Mouse (Mus musculus): ENCODE measurements at regions not wholly inside any gene's neighbourhood (a gene's known extent, or its start where the extent isn't known, plus 50 kb on each side); places are given as distances from the start of the nearest gene placed in this dataset.

DNA sequence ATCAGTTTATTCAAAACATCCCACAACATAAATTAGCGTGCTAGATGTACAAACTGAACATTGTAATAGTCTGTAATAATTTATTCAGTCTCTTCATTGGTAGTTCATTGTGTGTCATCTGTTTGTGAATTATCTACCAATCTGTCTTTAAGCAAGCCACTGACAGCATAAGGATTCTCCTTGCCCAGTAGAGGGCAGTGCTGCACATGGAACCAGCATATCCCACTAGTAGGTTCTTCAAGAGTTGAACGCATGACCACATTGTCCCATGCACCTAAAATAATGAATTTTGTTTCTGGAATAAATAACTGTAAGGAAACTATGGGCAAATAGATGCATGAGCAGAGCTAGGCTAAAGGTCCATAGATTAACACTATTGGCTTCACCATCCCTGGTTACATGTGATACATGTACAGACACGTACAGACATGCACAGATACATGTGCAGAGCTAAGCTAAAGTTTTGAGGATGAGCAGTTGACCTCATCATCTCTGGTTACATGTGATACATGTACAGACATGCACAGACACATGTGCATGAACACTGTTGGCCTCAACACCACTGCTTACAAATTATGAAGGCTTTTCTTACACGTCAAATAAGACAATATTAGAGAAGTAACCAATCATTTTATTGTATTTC, 143.0 kb upstream of the Ctnnd2 start:
- no peaks in the 10 kb centered on the region for H3K9me3 ChIP-seq
- H3K9ac ChIP-seq = no peak overlapping the region

GRCm38 (mm10) chr15:30035367-30035766, 137.0 kb upstream of the Ctnnd2 start:
- H3K4me3 ChIP-seq (replicated peaks) = no peak overlapping the region
- H3K27me3 ChIP-seq (replicated peaks) = no peaks in the 10 kb centered on the region
- no peak overlapping the region for H3K9ac ChIP-seq
- no peak for ATAC-seq
- H3K9me3 ChIP-seq = no peaks in the 10 kb centered on the region
- no peak overlapping the region for H3K27ac ChIP-seq
- 89% methylated on average over 2 of the region's 2 CpGs for WGBS
- H3K4me1 ChIP-seq (replicated peaks) = no peaks in the 10 kb centered on the region
- H3K4me2 ChIP-seq (replicated peaks) = no peak overlapping the region
- H3K36me3 ChIP-seq = no peaks in the 10 kb centered on the region

More for the DNA sequence above, 143.0 kb upstream of the Ctnnd2 start:
- ATAC-seq = no peak
- no peak overlapping the region for H3K4me3 ChIP-seq (replicated peaks)
- H3K4me2 ChIP-seq (replicated peaks) = no peak overlapping the region
- WGBS = 68% methylated on average over 4 of the region's 4 CpGs
- H3K4me1 ChIP-seq (replicated peaks) = no peaks in the 10 kb centered on the region
- no peak overlapping the region for H3K27ac ChIP-seq
- H3K36me3 ChIP-seq = no peaks in the 10 kb centered on the region
- H3K27me3 ChIP-seq (replicated peaks) = no peaks in the 10 kb centered on the region

- H3K4me1 ChIP-seq (replicated peaks) = no peaks in the 10 kb centered on the region
- no peaks in the 10 kb centered on the region for H3K27me3 ChIP-seq (replicated peaks)
- no peak overlapping the region for H3K9ac ChIP-seq
- H3K36me3 ChIP-seq = no peaks in the 10 kb centered on the region
- H3K4me2 ChIP-seq (replicated peaks) = no peak overlapping the region
- H3K9me3 ChIP-seq = no peaks in the 10 kb centered on the region
- 54% methylated on average over 5 of the region's 5 CpGs for whole genome bisulfite sequencing
- no peak overlapping the region for H3K27ac ChIP-seq
- 0 out of 2 replicates have a peak, but pooled peaks have one; percentile 49 for ATAC-seq
- no peak overlapping the region for H3K4me3 ChIP-seq (replicated peaks)
These were observed 121.5 kb upstream of the Ctnnd2 start for GRCm38 (mm10) chr15:30050851-30051250.

DNA sequence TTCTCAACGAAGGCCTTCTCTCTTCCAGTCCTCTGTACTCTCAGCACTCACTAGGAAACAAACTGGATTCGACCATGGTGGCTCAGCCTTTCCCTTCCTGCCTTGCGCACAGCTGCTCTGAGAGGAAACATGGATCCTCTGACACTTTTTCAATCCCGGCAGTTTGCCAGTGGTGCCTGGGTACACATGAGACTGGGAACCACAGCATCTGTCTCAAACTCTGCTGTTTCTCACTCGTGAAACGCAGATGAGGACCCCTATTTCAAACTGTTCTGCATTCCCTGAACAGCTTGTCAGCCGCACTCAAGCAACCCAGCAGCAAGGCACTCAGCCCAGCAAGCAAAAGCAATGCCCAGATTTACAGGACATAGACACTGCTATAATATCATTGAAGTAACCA, 112.6 kb upstream of the Ctnnd2 start:
- H3K27me3 ChIP-seq (replicated peaks) = no peaks in the 10 kb centered on the region
- ATAC-seq = no peak
- no peaks in the 10 kb centered on the region for H3K9me3 ChIP-seq
- H3K4me2 ChIP-seq (replicated peaks) = no peak overlapping the region
- H3K9ac ChIP-seq = no peak overlapping the region
- no peak overlapping the region for H3K27ac ChIP-seq
- H3K4me3 ChIP-seq (replicated peaks) = no peak overlapping the region
- no peaks in the 10 kb centered on the region for H3K4me1 ChIP-seq (replicated peaks)
- no peaks in the 10 kb centered on the region for H3K36me3 ChIP-seq
- WGBS = 78% methylated on average over 7 of the region's 7 CpGs

DNA sequence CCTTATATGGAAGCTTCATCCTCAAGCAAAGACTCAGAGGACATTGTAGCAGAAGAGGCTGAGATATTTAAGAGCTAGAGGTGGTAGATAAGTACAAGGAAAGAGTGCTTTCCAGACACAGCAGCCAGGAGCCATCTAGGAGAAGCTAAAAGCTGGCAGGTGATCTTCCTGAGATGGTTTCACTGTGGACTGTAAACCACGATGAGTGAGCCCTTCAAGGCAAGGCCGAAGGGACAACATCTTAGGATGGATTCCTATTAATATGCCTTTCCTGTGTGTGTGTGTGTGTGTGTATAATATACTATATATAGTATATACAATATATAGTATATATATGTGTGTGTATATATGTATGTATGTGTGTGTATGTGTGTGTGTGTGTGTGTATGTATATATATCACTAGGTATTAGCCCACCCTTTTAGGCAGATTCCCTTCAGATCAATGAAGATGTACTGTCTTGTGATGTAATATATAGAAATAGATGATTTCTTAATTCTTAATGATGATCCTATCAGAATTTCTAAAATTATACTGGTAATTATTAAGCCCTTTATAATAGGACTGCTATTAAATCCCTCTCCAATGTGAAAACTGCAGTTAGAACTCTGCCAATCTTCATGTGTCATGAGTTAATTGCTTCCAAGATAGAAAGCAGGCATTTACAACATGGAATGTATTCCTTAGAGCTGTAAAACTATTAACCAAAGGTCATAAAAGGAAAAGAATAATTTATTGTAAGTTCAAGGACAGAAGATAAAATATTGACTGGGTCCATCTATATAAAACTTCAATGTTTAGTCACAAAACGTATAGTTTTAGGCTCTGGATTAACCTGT, 111.7 kb upstream of the Ctnnd2 start:
- no peak overlapping the region for H3K4me3 ChIP-seq (replicated peaks)
- H3K27me3 ChIP-seq (replicated peaks) = no peaks in the 10 kb centered on the region
- peak; percentile 76 for ATAC-seq
- H3K27ac ChIP-seq = no peak overlapping the region
- H3K9me3 ChIP-seq = no peaks in the 10 kb centered on the region
- 52% methylated on average over 3 of the region's 3 CpGs for WGBS
- no peaks in the 10 kb centered on the region for H3K4me1 ChIP-seq (replicated peaks)
- H3K4me2 ChIP-seq (replicated peaks) = no peak overlapping the region
- H3K9ac ChIP-seq = no peak overlapping the region
- no peaks in the 10 kb centered on the region for H3K36me3 ChIP-seq

GRCm38 (mm10) chr15:30071668-30072067, 100.7 kb upstream of the Ctnnd2 start:
- H3K4me2 ChIP-seq (replicated peaks) = no peak overlapping the region
- no peak for ATAC-seq
- no peak overlapping the region for H3K9ac ChIP-seq
- no peak overlapping the region for H3K27ac ChIP-seq
- no peak overlapping the region for H3K4me3 ChIP-seq (replicated peaks)
- H3K9me3 ChIP-seq = no peaks in the 10 kb centered on the region
- WGBS = 61% methylated on average over 2 of the region's 2 CpGs
- no peaks in the 10 kb centered on the region for H3K27me3 ChIP-seq (replicated peaks)
- no peaks in the 10 kb centered on the region for H3K4me1 ChIP-seq (replicated peaks)
- no peaks in the 10 kb centered on the region for H3K36me3 ChIP-seq

- Histone ChIP-seq H3K9me3 (no peaks in the 10 kb centered on the region), H3K27ac (no peak overlapping the region), H3K9ac (no peak overlapping the region), H3K4me1 (replicated peaks) (no peaks in the 10 kb centered on the region), H3K27me3 (replicated peaks) (no peaks in the 10 kb centered on the region), H3K4me3 (replicated peaks) (no peak overlapping the region), H3K4me2 (replicated peaks) (no peak overlapping the region), H3K36me3 (no peaks in the 10 kb centered on the region)
- 53% methylated on average over 1 of the region's 1 CpGs for WGBS
- no peak for ATAC-seq
These were observed 100.1 kb upstream of the Ctnnd2 start for GRCm38 (mm10) chr15:30072301-30072700.

DNA sequence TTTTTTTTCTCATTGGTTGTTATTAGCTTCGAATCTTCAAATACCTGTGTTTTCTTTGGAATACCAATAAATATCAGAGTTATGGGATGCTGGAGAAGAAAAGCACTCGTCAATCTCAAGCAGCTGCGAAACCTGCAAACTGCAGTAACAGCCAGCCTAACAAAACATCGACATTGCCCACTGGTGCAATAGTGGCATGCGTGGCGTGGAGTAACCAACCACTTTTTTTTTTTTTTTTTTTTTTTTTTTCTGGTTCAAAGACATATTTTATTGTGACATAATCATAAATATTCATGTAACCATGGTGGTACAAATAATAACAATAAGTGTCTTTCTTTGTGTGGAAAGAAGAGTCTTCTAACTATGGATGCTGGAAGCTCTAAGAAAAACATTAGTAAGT, 85.3 kb upstream of the Ctnnd2 start:
- ATAC-seq = no peak
- H3K27ac ChIP-seq = no peak overlapping the region
- H3K4me3 ChIP-seq (replicated peaks) = no peak overlapping the region
- H3K9me3 ChIP-seq = no peaks in the 10 kb centered on the region
- WGBS = 92% methylated on average over 6 of the region's 6 CpGs
- H3K27me3 ChIP-seq (replicated peaks) = no peaks in the 10 kb centered on the region
- H3K9ac ChIP-seq = no peak overlapping the region
- no peaks in the 10 kb centered on the region for H3K4me1 ChIP-seq (replicated peaks)
- H3K4me2 ChIP-seq (replicated peaks) = no peak overlapping the region
- no peaks in the 10 kb centered on the region for H3K36me3 ChIP-seq

- WGBS = 74% methylated on average over 3 of the region's 3 CpGs
- Histone ChIP-seq H3K36me3 (no peaks in the 10 kb centered on the region), H3K4me1 (replicated peaks) (no peaks in the 10 kb centered on the region), H3K9me3 (no peaks in the 10 kb centered on the region), H3K4me3 (replicated peaks) (no peak overlapping the region), H3K27ac (no peak overlapping the region), H3K27me3 (replicated peaks) (no peaks in the 10 kb centered on the region), H3K9ac (no peak overlapping the region), H3K4me2 (replicated peaks) (no peak overlapping the region)
- ATAC-seq = no peak
These were observed 50.3 kb upstream of the Ctnnd2 start for GRCm38 (mm10) chr15:30122061-30122460.
